Mouse (Mus musculus) C2C12 (cell line): ENCODE measurements around the gene Exoc4. TPM values are rescaled to one million over a fixed set of nuclear protein-coding genes. Genes with fewer than 3 reads are reported as not detected.

ENCODE experiments used
- H3K27me3 ChIP-seq: one replicate; pipeline ENCODE4 v1.6.1; 2011; ENCODE audit not compliant: control insufficient read depth, insufficient read depth, insufficient read length
- H3K36me3 ChIP-seq: one replicate; pipeline ENCODE4 v1.6.1; 2011; ENCODE audit not compliant: control insufficient read depth, insufficient read depth
- H3K4me3 ChIP-seq: one replicate; pipeline ENCODE4 v1.5.1; 2011; ENCODE audit warnings: mild to moderate bottlenecking, control low read depth; ENCODE audit not compliant: poor library complexity, insufficient read depth, severe bottlenecking
- H3K79me2 ChIP-seq: one replicate; pipeline ENCODE4 v1.6.1; 2011; ENCODE audit not compliant: control insufficient read depth, insufficient read depth
- H3K79me3 ChIP-seq: one replicate; pipeline ENCODE4 v1.6.1; 2011; ENCODE audit warnings: low read depth, control low read depth
- H3ac ChIP-seq: one replicate; pipeline ENCODE3; 2011; ENCODE audit warnings: low read depth; ENCODE audit not compliant: control insufficient read depth, insufficient read length
- CEBPB ChIP-seq: IDR thresholded peaks from one replicate; pipeline ENCODE4 v1.6.1; 2011; ENCODE audit warnings: low read depth, mild to moderate bottlenecking, control low read depth, moderate library complexity
- CTCF ChIP-seq: IDR thresholded peaks from one replicate; pipeline ENCODE4 v1.5.1; 2011; ENCODE audit not compliant: control insufficient read depth, insufficient read depth, insufficient read length
- FOSL1 ChIP-seq: IDR thresholded peaks from one replicate; pipeline ENCODE4 v1.8.0; 2011; ENCODE audit warnings: mild to moderate bottlenecking, low read length; ENCODE audit not compliant: poor library complexity, insufficient read depth, severe bottlenecking
- MAX ChIP-seq: IDR thresholded peaks from one replicate; pipeline ENCODE4 v1.6.1; 2011; ENCODE audit warnings: mild to moderate bottlenecking, control low read depth
- MYOD1 ChIP-seq: IDR thresholded peaks from one replicate; pipeline ENCODE4 v1.6.1; 2011; ENCODE audit warnings: low read depth; ENCODE audit not compliant: control insufficient read depth, insufficient read length
- MYOG ChIP-seq: IDR thresholded peaks from one replicate; pipeline ENCODE4 v1.6.1; 2011; ENCODE audit not compliant: control insufficient read depth, insufficient read length; ENCODE audit errors: extremely low read depth
- USF1 ChIP-seq: IDR thresholded peaks from one replicate; pipeline ENCODE4 v1.6.1; 2011; ENCODE audit warnings: low read depth, mild to moderate bottlenecking, control low read depth, moderate library complexity
- polyA plus RNA-seq: library from polyadenylated mRNA; unstranded; fragments of >200 nt; fragmentation: generic; extraction: Trizol; gene quantifications from one replicate; pipeline ENCODE4 v1.2.1, GENCODE M21; 2012; ENCODE audit warnings: missing spikeins

The Exoc4 gene
- polyA plus RNA-seq, 1 experiment, result 20.6 TPM

GRCm38 (mm10) chr6:33507134-33507533 lies 258.2 kb downstream of the Exoc4 start:
- Histone ChIP-seq H3K79me3 (no peaks in the 10 kb centered on the region), H3K27me3 (no peaks in the 10 kb centered on the region), H3K79me2 (no peaks in the 10 kb centered on the region), H3K36me3 (no peaks in the 10 kb centered on the region), H3ac (no peak overlapping the region), H3K4me3 (no peak overlapping the region)
- TF ChIP-seq CTCF, result no peak
- no peak for TF ChIP-seq MYOG
- no peak for TF ChIP-seq MAX
- TF ChIP-seq FOSL1, result no peak
- TF ChIP-seq MYOD1, result no peak
- no peak for TF ChIP-seq CEBPB
- no peak for TF ChIP-seq USF1

DNA sequence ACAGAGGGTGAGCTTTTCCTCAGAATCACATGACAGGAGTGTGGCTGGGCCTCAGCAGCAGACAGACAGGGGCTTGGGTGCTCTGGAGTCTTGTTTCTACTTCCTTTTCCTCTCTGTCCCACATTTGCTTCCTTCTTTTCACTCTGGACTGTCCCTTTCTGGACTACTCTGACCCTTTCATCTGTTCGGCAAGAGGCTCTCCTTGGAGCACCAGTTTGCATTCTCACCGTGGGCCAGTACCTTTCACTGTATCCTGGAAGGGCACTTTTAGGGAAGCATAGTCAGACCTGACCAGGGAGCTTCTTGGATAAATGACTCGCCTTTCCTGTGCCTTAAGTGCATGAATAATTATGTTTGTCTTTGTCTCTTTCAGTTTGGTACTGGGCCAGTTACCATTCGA lies 266.5 kb downstream of the Exoc4 start:
- Histone ChIP-seq H3K36me3 (no peaks in the 10 kb centered on the region), H3ac (no peak overlapping the region), H3K4me3 (no peak overlapping the region), H3K27me3 (no peaks in the 10 kb centered on the region), H3K79me2 (no peaks in the 10 kb centered on the region), H3K79me3 (no peaks in the 10 kb centered on the region)
- no peak for TF ChIP-seq MYOD1
- no peak for TF ChIP-seq FOSL1
- no peak for TF ChIP-seq CEBPB
- no peak for TF ChIP-seq CTCF
- no peak for TF ChIP-seq MAX
- no peak for TF ChIP-seq MYOG
- TF ChIP-seq USF1, result no peak

GRCm38 (mm10) chr6:33516798-33517197 lies 267.9 kb downstream of the Exoc4 start:
- Histone ChIP-seq H3K79me3 (no peaks in the 10 kb centered on the region), H3ac (no peak overlapping the region), H3K27me3 (no peaks in the 10 kb centered on the region), H3K4me3 (no peak overlapping the region), H3K79me2 (no peaks in the 10 kb centered on the region), H3K36me3 (no peaks in the 10 kb centered on the region)
- no peak for TF ChIP-seq CTCF
- no peak for TF ChIP-seq MAX
- TF ChIP-seq CEBPB, result no peak
- TF ChIP-seq MYOD1, result no peak
- no peak for TF ChIP-seq MYOG
- TF ChIP-seq USF1, result no peak
- no peak for TF ChIP-seq FOSL1

DNA sequence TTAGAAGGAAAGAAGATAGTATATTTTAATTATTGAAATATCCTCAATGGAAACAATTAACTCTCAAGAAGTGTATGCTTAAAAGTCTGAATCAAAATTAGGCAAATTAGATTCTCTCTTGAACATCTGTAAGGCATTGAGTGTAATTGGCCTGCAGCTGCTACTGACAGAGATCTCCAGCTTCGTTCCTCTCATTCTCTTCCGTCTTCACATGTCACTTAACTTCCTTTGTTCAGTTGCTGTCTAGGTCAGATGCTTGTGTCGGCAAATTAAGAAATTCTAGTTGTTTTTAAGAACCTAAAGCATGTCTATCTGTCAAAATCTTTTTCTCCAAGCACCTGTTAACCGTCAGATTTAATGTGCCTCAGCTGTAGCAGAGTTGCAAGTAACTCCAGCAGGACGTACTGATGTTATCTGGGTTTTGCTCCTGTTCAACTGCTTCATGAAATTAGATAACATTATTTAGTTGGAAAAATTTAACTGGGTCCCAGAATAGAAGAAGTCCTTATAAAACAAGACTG lies 269.1 kb downstream of the Exoc4 start:
- Histone ChIP-seq H3K79me2 (no peaks in the 10 kb centered on the region), H3K4me3 (no peak overlapping the region), H3K36me3 (no peaks in the 10 kb centered on the region), H3K27me3 (no peaks in the 10 kb centered on the region), H3K79me3 (no peaks in the 10 kb centered on the region), H3ac (no peak overlapping the region)
- TF ChIP-seq CEBPB (no peak), MAX (no peak), USF1 (no peak), CTCF (no peak), FOSL1 (no peak), MYOG (no peak)

GRCm38 (mm10) chr6:33525695-33526366 lies 276.9 kb downstream of the Exoc4 start:
- Histone ChIP-seq H3K27me3 (no peaks in the 10 kb centered on the region), H3K79me3 (no peaks in the 10 kb centered on the region), H3K4me3 (no peak overlapping the region), H3K36me3 (no peaks in the 10 kb centered on the region), H3K79me2 (no peaks in the 10 kb centered on the region), H3ac (no peak overlapping the region)
- no peak for TF ChIP-seq FOSL1
- no peak for TF ChIP-seq MYOG
- TF ChIP-seq CTCF, result no peak
- no peak for TF ChIP-seq USF1
- TF ChIP-seq CEBPB, result no peak
- TF ChIP-seq MAX, result no peak
- no peak for TF ChIP-seq MYOD1

DNA sequence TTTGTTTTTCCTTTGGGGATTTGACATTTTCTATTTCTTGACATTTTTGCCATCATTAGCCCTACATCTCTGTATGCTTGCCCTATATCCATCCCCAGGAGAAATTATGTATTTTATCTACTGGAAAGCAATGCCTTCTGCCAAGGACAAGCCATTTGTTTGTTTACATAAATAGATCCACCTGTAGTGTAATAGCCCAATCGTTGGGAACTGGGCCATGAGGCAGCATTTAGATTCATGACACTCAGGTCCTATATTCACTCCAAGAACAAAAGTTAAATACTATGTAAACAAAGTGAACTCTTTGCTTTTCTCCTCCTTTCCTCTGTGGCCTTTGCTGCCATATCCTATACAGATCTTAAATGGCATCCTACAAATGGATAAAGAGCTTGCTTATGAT lies 291.5 kb downstream of the Exoc4 start:
- Histone ChIP-seq H3ac (no peak overlapping the region), H3K27me3 (no peaks in the 10 kb centered on the region), H3K79me3 (no peaks in the 10 kb centered on the region), H3K36me3 (peaks cover 4% of the 10 kb centered on the region), H3K4me3 (no peak overlapping the region), H3K79me2 (no peaks in the 10 kb centered on the region)
- TF ChIP-seq MYOD1, result no peak
- TF ChIP-seq MYOG, result no peak
- TF ChIP-seq FOSL1, result no peak
- TF ChIP-seq CEBPB, result no peak
- TF ChIP-seq CTCF, result no peak
- TF ChIP-seq USF1, result no peak
- TF ChIP-seq MAX, result no peak
